Mouse (Mus musculus) spleen, adult 2 months (tissue): ENCODE measurements around the gene Gm20388. TPM values are rescaled to one million over a fixed set of nuclear protein-coding genes. Genes with fewer than 3 reads are reported as not detected.

Experiments
- DNase-seq, 2 experiments: peaks; one replicate each; pipeline versions ENCODE4 v3.0.0 to v3.0.0-alpha.2; 2012 to 2021; ENCODE audit warnings: low spot score in 2 of 2, low read depth in 1 of 2
- H3K27ac ChIP-seq: fragments of 200-500 bp; 2 replicates; pipeline ENCODE4 v1.5.1; 2012; ENCODE audit warnings: low read length, inconsistent platforms; ENCODE audit not compliant: insufficient read depth
- H3K27me3 ChIP-seq: fragments of 200-500 bp; 2 replicates; pipeline ENCODE4 v1.6.1; 2012; ENCODE audit warnings: mild to moderate bottlenecking, moderate library complexity, low read length, inconsistent platforms; ENCODE audit not compliant: control insufficient read depth, insufficient read depth
- H3K36me3 ChIP-seq: fragments of 200-500 bp; 2 replicates; pipeline ENCODE4 v1.6.1; 2012; ENCODE audit warnings: mild to moderate bottlenecking, low read length, inconsistent platforms; ENCODE audit not compliant: control insufficient read depth, insufficient read depth
- H3K4me1 ChIP-seq: fragments of 200-500 bp; 2 replicates; pipeline ENCODE4 v1.6.1; 2011; ENCODE audit warnings: inconsistent platforms; ENCODE audit not compliant: control insufficient read depth, insufficient read depth, insufficient read length
- H3K4me3 ChIP-seq: fragments of 200-500 bp; 2 replicates; pipeline ENCODE4 v1.5.1; 2011; ENCODE audit warnings: mild to moderate bottlenecking, inconsistent platforms; ENCODE audit not compliant: insufficient read depth, insufficient read length; ENCODE audit errors: extremely low read depth
- CTCF ChIP-seq: fragments of 200-500 bp; IDR thresholded peaks from 2 replicates; pipeline ENCODE4 v1.5.1; 2011; ENCODE audit warnings: mild to moderate bottlenecking, inconsistent platforms; ENCODE audit not compliant: insufficient read depth, insufficient read length, insufficient replicate concordance; ENCODE audit errors: extremely low read depth
- POLR2A ChIP-seq: fragments of 200-500 bp; IDR thresholded peaks from 2 replicates; pipeline ENCODE4 v1.6.1; 2011; ENCODE audit warnings: low read depth, low read length, inconsistent platforms
- WGBS: fragments of 180-500 bp; shearing (Covaris S2); methylation state at CpG from one replicate; pipeline ENCODE4 v1.1.7; 2018; 5-methylcytosine and 5-hydroxymethylcytosine counted together
- polyA plus RNA-seq: library from polyadenylated mRNA; depleted of rRNA; stranded (reverse); fragments of >200 nt; gene quantifications from 2 replicates; pipeline ENCODE4 v1.2.3, GENCODE M21; 2012

Gm20388 gene
- polyA plus RNA-seq, 1 experiment, result 26.1 TPM

GRCm38 (mm10) chr8:120509136-120510034 is 598.7 kb downstream of the Gm20388 start:
- no peak overlapping the region for H3K4me3 ChIP-seq
- 61% methylated on average over 21 of the region's 21 CpGs for WGBS
- no peak overlapping the region for H3K27ac ChIP-seq
- H3K36me3 ChIP-seq, result no peaks in the 10 kb centered on the region; the same call in none of the 2 replicates
- H3K27me3 ChIP-seq, result no peaks in the 10 kb centered on the region
- no peak for DNase-seq
- TF ChIP-seq CTCF, result no peak
- no peak for TF ChIP-seq POLR2A
- H3K4me1 ChIP-seq, result peaks cover 34% of the 10 kb centered on the region

- TF ChIP-seq POLR2A, result no peak
- no peak for TF ChIP-seq CTCF
- Histone ChIP-seq H3K27ac (no peak overlapping the region), H3K4me3 (no peak overlapping the region), H3K4me1 (peaks cover 31% of the 10 kb centered on the region), H3K27me3 (no peaks in the 10 kb centered on the region), H3K36me3 (no peaks in the 10 kb centered on the region; the same call in none of the 2 replicates)
- no peak for DNase-seq
- WGBS, result 13% methylated on average over 6 of the region's 6 CpGs
These were observed 599.4 kb downstream of the Gm20388 start for GRCm38 (mm10) chr8:120510035-120510416.

- Histone ChIP-seq H3K4me3 (no peak overlapping the region), H3K27ac (no peak overlapping the region), H3K36me3 (no peaks in the 10 kb centered on the region; the same call in none of the 2 replicates), H3K4me1 (peaks cover 22% of the 10 kb centered on the region; the same call in 1 of the 2 replicates), H3K27me3 (no peaks in the 10 kb centered on the region)
- no peak for DNase-seq
- WGBS, result 69% methylated on average over 5 of the region's 5 CpGs
- TF ChIP-seq CTCF (no peak), POLR2A (no peak)
These were observed 600.3 kb downstream of the Gm20388 start for GRCm38 (mm10) chr8:120510863-120511457.

GRCm38 (mm10) chr8:120511737-120512136 is 601.1 kb downstream of the Gm20388 start:
- Histone ChIP-seq H3K36me3 (no peaks in the 10 kb centered on the region; the same call in none of the 2 replicates), H3K27ac (no peak overlapping the region), H3K27me3 (no peaks in the 10 kb centered on the region), H3K4me3 (no peak overlapping the region), H3K4me1 (peaks cover 14% of the 10 kb centered on the region; the same call in 1 of the 2 replicates)
- DNase-seq, result no peak
- TF ChIP-seq CTCF (no peak), POLR2A (no peak)
- WGBS, result 84% methylated on average over 8 of the region's 8 CpGs

GRCm38 (mm10) chr8:120512326-120512725 is 601.7 kb downstream of the Gm20388 start:
- Histone ChIP-seq H3K4me3 (no peak overlapping the region), H3K27me3 (no peaks in the 10 kb centered on the region), H3K36me3 (no peaks in the 10 kb centered on the region; the same call in none of the 2 replicates), H3K27ac (no peak overlapping the region), H3K4me1 (peaks cover 13% of the 10 kb centered on the region; the same call in 1 of the 2 replicates)
- no peak for TF ChIP-seq CTCF
- no peak for TF ChIP-seq POLR2A
- WGBS, result 73% methylated on average over 11 of the region's 11 CpGs
- DNase-seq, result no peak

- no peak for DNase-seq
- no peak overlapping the region for H3K4me3 ChIP-seq
- no peak for TF ChIP-seq CTCF
- TF ChIP-seq POLR2A, result no peak
- H3K36me3 ChIP-seq, result no peaks in the 10 kb centered on the region; the same call in none of the 2 replicates
- H3K4me1 ChIP-seq, result peaks cover 13% of the 10 kb centered on the region; the same call in 1 of the 2 replicates
- 87% methylated on average over 6 of the region's 6 CpGs for WGBS
- no peak overlapping the region for H3K27ac ChIP-seq
- no peaks in the 10 kb centered on the region for H3K27me3 ChIP-seq
These were observed 602.5 kb downstream of the Gm20388 start for GRCm38 (mm10) chr8:120513145-120513544.
